Mouse (Mus musculus) inflammation-experienced regulatory T-cells (primary cell): ENCODE measurements around the gene Zscan4d. TPM values are rescaled to one million over a fixed set of nuclear protein-coding genes. Genes with fewer than 3 reads are reported as not detected.

ENCODE experiments used
- polyA plus RNA-seq, 2 experiments: library from polyadenylated mRNA; unstranded; fragments of 100-300 nt; shearing (Covaris generic); gene quantifications; one replicate each; pipeline ENCODE4 v1.2.1; 2017

The Zscan4d gene
- under 1 TPM in 1 of 2 experiments, not detected in 1; 0.61 TPM for polyA plus RNA-seq

GRCm38 (mm10) chr7:11166059-11166458 lies at the start of gene Zscan4d:
TSS of gene Zscan4d (minus strand) at chr7:11166159.

Other genes starting within 250 kb of the Zscan4d start
- gene Zscan4c, start 160.4 kb downstream of the Zscan4d start, polyA plus RNA-seq: under 1 TPM; 0.08 to 0.43 TPM
- under 1 TPM in 1 of 2 experiments, not detected in 1; 0.14 TPM for gene Zscan4-ps1, start 96.5 kb downstream of the Zscan4d start, polyA plus RNA-seq
- under 1 TPM in 1 of 2 experiments, not detected in 1; 0.16 TPM for gene Zscan4e, start 144.5 kb upstream of the Zscan4d start, polyA plus RNA-seq
- gene Zscan4f, start 231.8 kb upstream of the Zscan4d start, polyA plus RNA-seq: 1 to 10 TPM in 1 of 2 experiments, not detected in 1; 1.5 TPM